Mouse (Mus musculus) C2C12 (cell line): ENCODE results near the gene Tmem120a.

ENCODE experiments used
- CEBPB ChIP-seq: IDR thresholded peaks from one replicate; pipeline ENCODE4 v1.6.1; 2011; ENCODE audit warnings: low read depth, mild to moderate bottlenecking, control low read depth, moderate library complexity
- CTCF ChIP-seq: IDR thresholded peaks from one replicate; pipeline ENCODE4 v1.5.1; 2011; ENCODE audit not compliant: control insufficient read depth, insufficient read depth, insufficient read length
- MAX ChIP-seq: IDR thresholded peaks from one replicate; pipeline ENCODE4 v1.6.1; 2011; ENCODE audit warnings: mild to moderate bottlenecking, control low read depth

DNA sequence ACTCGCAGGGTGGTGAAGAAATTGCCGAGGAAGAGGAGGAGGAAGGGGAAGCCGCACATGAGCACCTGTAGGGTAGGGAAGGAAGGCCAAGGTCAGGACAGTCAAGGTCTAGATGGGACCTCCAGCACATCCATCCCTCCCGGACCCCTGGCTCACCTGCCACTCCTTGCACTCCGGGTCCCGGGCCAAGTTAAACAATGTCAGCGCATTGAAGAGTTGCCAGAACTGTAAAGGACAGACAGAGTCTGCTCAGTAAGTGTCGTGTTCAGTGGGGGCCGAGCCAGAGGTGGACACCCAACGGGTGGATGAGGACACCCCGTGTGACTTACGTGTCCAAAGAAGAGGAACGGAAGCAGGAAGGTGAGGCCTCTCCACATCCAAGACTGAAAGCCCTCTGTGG is 8.5 kb downstream of the Tmem120a start:
- TF ChIP-seq CTCF = no peak
- TF ChIP-seq CEBPB = no peak
- no peak for TF ChIP-seq MAX
